Mouse (Mus musculus): ENCODE data around the gene Rgs14. TPM values are rescaled to one million over a fixed set of nuclear protein-coding genes. Genes with fewer than 3 reads are reported as not detected.

The Rgs14 gene
- polyA plus RNA-seq, 1 experiment = 14.6 TPM

DNA sequence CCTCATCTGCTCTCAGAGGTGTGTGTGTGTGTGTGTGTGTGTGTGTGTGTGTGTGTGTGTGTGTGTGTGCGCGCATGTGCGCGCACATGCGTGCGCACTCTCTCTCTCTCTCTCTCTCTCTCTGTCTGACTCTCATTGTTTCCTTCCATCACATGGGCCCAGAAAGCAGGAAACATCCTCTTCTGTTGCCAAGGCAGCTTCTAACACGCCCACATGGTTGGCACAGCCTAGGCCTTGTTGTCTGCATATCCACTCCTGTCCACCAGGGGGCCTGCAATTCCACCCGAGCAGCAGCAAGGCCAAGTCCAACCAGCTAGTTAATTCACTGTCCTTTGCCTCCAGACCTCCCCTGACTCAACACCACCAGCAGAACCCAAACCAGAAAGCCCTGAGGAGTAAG is 41.9 kb upstream of the Rgs14 start:
- Histone ChIP-seq H3K4me3 (ENCODE audit: low read depth, low read length) (no peak overlapping the region), H3K27ac (ENCODE audit: insufficient read depth, low read depth, low read length) (no peak overlapping the region)
- WGBS = 24% methylated on average over 8 of the region's 8 CpGs

GRCm38 (mm10) chr13:55328171-55328570 is 41.4 kb upstream of the Rgs14 start:
- WGBS = 90% methylated on average over 6 of the region's 6 CpGs
- H3K4me1 ChIP-seq (ENCODE audit: control insufficient read depth, insufficient read depth, insufficient read length, low read length) = peaks cover 15% of the 10 kb centered on the region
- no peaks in the 10 kb centered on the region for H3K27me3 ChIP-seq (ENCODE audit: control insufficient read depth, insufficient read depth, low read length)
- peaks cover 27% of the 10 kb centered on the region for H3K36me3 ChIP-seq (ENCODE audit: control insufficient read depth, insufficient read depth, low read length)
- TF ChIP-seq CTCF (IDR thresholded peaks at IDR 0.05; ENCODE audit: extremely low read depth, insufficient read length, insufficient replicate concordance, low read depth, low read length) = no peak
- TF ChIP-seq POLR2A (IDR thresholded peaks at IDR 0.05; ENCODE audit: low read depth, low read length) = no peak
- no peak overlapping the region for H3K4me3 ChIP-seq (ENCODE audit: low read depth, low read length)
- H3K27ac ChIP-seq (ENCODE audit: insufficient read depth, low read depth, low read length) = no peak overlapping the region

More for the DNA sequence above, 41.9 kb upstream of the Rgs14 start:
- peaks cover 15% of the 10 kb centered on the region for H3K4me1 ChIP-seq (ENCODE audit: control insufficient read depth, insufficient read depth, insufficient read length, low read length)
- TF ChIP-seq CTCF (IDR thresholded peaks at IDR 0.05; ENCODE audit: extremely low read depth, insufficient read length, insufficient replicate concordance, low read depth, low read length) (peak; percentile 88; the same call in 1 of the 2 replicates), POLR2A (IDR thresholded peaks at IDR 0.05; ENCODE audit: low read depth, low read length) (no peak)
- H3K27me3 ChIP-seq (ENCODE audit: control insufficient read depth, insufficient read depth, low read length) = no peaks in the 10 kb centered on the region
- peaks cover 29% of the 10 kb centered on the region for H3K36me3 ChIP-seq (ENCODE audit: control insufficient read depth, insufficient read depth, low read length)

- H3K27ac ChIP-seq (ENCODE audit: insufficient read depth, low read depth, low read length) = no peak overlapping the region
- TF ChIP-seq POLR2A (IDR thresholded peaks at IDR 0.05; ENCODE audit: low read depth, low read length) (no peak), CTCF (IDR thresholded peaks at IDR 0.05; ENCODE audit: extremely low read depth, insufficient read length, insufficient replicate concordance, low read depth, low read length) (no peak)
- no peaks in the 10 kb centered on the region for H3K27me3 ChIP-seq (ENCODE audit: control insufficient read depth, insufficient read depth, low read length)
- WGBS = 88% methylated on average over 4 of the region's 4 CpGs
- no peak overlapping the region for H3K4me3 ChIP-seq (ENCODE audit: low read depth, low read length)
- H3K36me3 ChIP-seq (ENCODE audit: control insufficient read depth, insufficient read depth, low read length) = peaks cover 22% of the 10 kb centered on the region
- peaks cover 13% of the 10 kb centered on the region for H3K4me1 ChIP-seq (ENCODE audit: control insufficient read depth, insufficient read depth, insufficient read length, low read length)
Measured at GRCm38 (mm10) chr13:55328641-55329040, 40.9 kb upstream of the Rgs14 start.

- peaks cover 10% of the 10 kb centered on the region for H3K4me1 ChIP-seq (ENCODE audit: control insufficient read depth, insufficient read depth, insufficient read length, low read length)
- TF ChIP-seq POLR2A (IDR thresholded peaks at IDR 0.05; ENCODE audit: low read depth, low read length) (no peak), CTCF (IDR thresholded peaks at IDR 0.05; ENCODE audit: extremely low read depth, insufficient read length, insufficient replicate concordance, low read depth, low read length) (no peak)
- H3K27me3 ChIP-seq (ENCODE audit: control insufficient read depth, insufficient read depth, low read length) = no peaks in the 10 kb centered on the region
- H3K4me3 ChIP-seq (ENCODE audit: low read depth, low read length) = peak overlapping the region; percentile 95
- 1% methylated on average over 29 of the region's 29 CpGs for WGBS
- no peak overlapping the region for H3K27ac ChIP-seq (ENCODE audit: insufficient read depth, low read depth, low read length)
- peaks cover 16% of the 10 kb centered on the region for H3K36me3 ChIP-seq (ENCODE audit: control insufficient read depth, insufficient read depth, low read length)
Measured at GRCm38 (mm10) chr13:55329109-55329682, 40.3 kb upstream of the Rgs14 start.

GRCm38 (mm10) chr13:55329683-55330566 is 39.6 kb upstream of the Rgs14 start, which contains the start of gene Mxd3:
Mxd3 (minus strand) TSS chr13:55329823.
- H3K4me3 ChIP-seq (ENCODE audit: low read depth, low read length) = peak within 1 kb of the TSS; percentile 95
- H3K36me3 ChIP-seq (ENCODE audit: control insufficient read depth, insufficient read depth, low read length) = peaks cover 12% of the 10 kb centered on the region
- WGBS = under 1% methylated on average over 82 of the region's 82 CpGs
- H3K27ac ChIP-seq (ENCODE audit: insufficient read depth, low read depth, low read length) = no peak within 1 kb of the TSS
- peaks cover 9% of the 10 kb centered on the region for H3K4me1 ChIP-seq (ENCODE audit: control insufficient read depth, insufficient read depth, insufficient read length, low read length)
- no peak for TF ChIP-seq POLR2A (IDR thresholded peaks at IDR 0.05; ENCODE audit: low read depth, low read length)
- no peak for TF ChIP-seq CTCF (IDR thresholded peaks at IDR 0.05; ENCODE audit: extremely low read depth, insufficient read length, insufficient replicate concordance, low read depth, low read length)
- no peaks in the 10 kb centered on the region for H3K27me3 ChIP-seq (ENCODE audit: control insufficient read depth, insufficient read depth, low read length)

DNA sequence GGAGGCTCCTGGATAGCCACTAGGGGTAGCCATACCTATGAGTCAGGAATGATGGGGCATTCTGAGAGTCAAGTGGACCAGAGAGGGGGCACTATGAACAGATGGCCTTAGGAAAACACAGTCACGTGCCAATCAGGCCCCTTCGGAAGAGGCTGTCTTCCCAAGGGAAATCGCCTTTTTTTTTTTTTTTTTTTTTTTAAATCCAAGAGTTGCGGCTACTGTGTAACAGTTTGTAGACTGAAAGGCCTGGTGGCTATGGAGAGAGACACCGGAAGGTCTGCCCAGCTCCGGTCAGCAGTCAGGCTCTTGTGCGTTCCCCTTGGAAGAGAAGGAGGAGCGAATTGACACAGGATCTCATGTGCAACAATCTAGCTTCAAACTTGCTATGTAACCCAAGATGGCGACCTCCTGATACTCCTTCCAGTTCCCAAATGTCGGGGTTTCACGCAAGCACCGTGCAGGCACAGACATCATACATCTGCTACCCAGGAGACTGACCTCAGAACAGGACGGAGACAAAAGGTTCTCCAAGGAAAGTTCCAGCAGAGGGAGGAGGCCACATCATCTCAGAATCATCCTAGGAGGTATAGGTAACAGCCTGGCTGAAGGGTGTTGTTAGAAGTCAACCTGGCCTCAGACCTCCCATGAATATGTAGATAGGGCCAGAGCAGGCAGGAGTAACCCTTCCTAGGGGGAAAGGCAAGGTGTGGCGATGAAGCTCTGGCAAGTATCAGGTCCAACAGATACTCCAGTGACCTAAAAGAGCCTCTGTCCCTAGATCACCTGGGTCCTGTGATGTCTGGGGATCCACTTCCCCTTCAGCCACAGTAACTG is 38.7 kb upstream of the Rgs14 start:
- WGBS = 68% methylated on average over 14 of the region's 14 CpGs
- Histone ChIP-seq H3K4me3 (ENCODE audit: low read depth, low read length) (peak overlapping the region; percentile 95), H3K4me1 (ENCODE audit: control insufficient read depth, insufficient read depth, insufficient read length, low read length) (peaks cover 9% of the 10 kb centered on the region), H3K27me3 (ENCODE audit: control insufficient read depth, insufficient read depth, low read length) (no peaks in the 10 kb centered on the region), H3K27ac (ENCODE audit: insufficient read depth, low read depth, low read length) (no peak overlapping the region), H3K36me3 (ENCODE audit: control insufficient read depth, insufficient read depth, low read length) (peaks cover 4% of the 10 kb centered on the region)
- TF ChIP-seq POLR2A (IDR thresholded peaks at IDR 0.05; ENCODE audit: low read depth, low read length) = no peak
- TF ChIP-seq CTCF (IDR thresholded peaks at IDR 0.05; ENCODE audit: extremely low read depth, insufficient read length, insufficient replicate concordance, low read depth, low read length) = peak; percentile 32; the same call in 1 of the 2 replicates
